Mouse (Mus musculus) testis, postnatal 10 days (tissue): ENCODE data around the gene Synpo2.

ENCODE experiments used
- DNase-seq: peaks from one replicate; pipeline ENCODE4 v3.0.0; 2021; ENCODE audit warnings: low spot score

Synpo2 gene

GRCm38 (mm10) chr3:123205065-123205464 lies 30.9 kb downstream of the Synpo2 start:
- no peak for DNase-seq

GRCm38 (mm10) chr3:123204658-123205057 lies 31.3 kb downstream of the Synpo2 start:
- no peak for DNase-seq

GRCm38 (mm10) chr3:123201798-123202197 lies 34.2 kb downstream of the Synpo2 start:
- DNase-seq: no peak

- no peak for DNase-seq
Measured at GRCm38 (mm10) chr3:123193740-123194139, 42.2 kb downstream of the Synpo2 start.

- DNase-seq: no peak
Measured at GRCm38 (mm10) chr3:123191602-123192001, 44.3 kb downstream of the Synpo2 start.

- peak; percentile 30 for DNase-seq
Measured at GRCm38 (mm10) chr3:123190329-123190728, 45.6 kb downstream of the Synpo2 start.

GRCm38 (mm10) chr3:123189826-123190225 lies 46.1 kb downstream of the Synpo2 start:
- DNase-seq: no peak

GRCm38 (mm10) chr3:123188616-123189230 lies 47.2 kb downstream of the Synpo2 start:
- DNase-seq: peak; percentile 24

GRCm38 (mm10) chr3:123187370-123188124 lies 48.4 kb downstream of the Synpo2 start:
- DNase-seq: peak; percentile 22

- peak; percentile 37 for DNase-seq
Measured at GRCm38 (mm10) chr3:123185238-123185925, 50.6 kb downstream of the Synpo2 start.

- DNase-seq: no peak
Measured at GRCm38 (mm10) chr3:123184281-123184680, 51.7 kb downstream of the Synpo2 start.

- DNase-seq: no peak
Measured at GRCm38 (mm10) chr3:123179508-123179907, 56.4 kb downstream of the Synpo2 start.

GRCm38 (mm10) chr3:123179041-123179440 lies 56.9 kb downstream of the Synpo2 start:
- peak; percentile 23 for DNase-seq

GRCm38 (mm10) chr3:123178420-123178819 lies 57.5 kb downstream of the Synpo2 start:
- no peak for DNase-seq

GRCm38 (mm10) chr3:123176366-123177334 lies 59.3 kb downstream of the Synpo2 start:
- DNase-seq: no peak

- no peak for DNase-seq
Measured at GRCm38 (mm10) chr3:123175142-123175541, 60.8 kb downstream of the Synpo2 start.

GRCm38 (mm10) chr3:123174379-123174697 lies 61.6 kb downstream of the Synpo2 start:
- DNase-seq: no peak

GRCm38 (mm10) chr3:123173553-123174378 lies 62.2 kb downstream of the Synpo2 start:
- DNase-seq: no peak

- no peak for DNase-seq
Measured at GRCm38 (mm10) chr3:123172151-123172550, 63.8 kb downstream of the Synpo2 start.

- DNase-seq: no peak
Measured at GRCm38 (mm10) chr3:123169398-123169797, 66.6 kb downstream of the Synpo2 start.

GRCm38 (mm10) chr3:123168815-123169214 lies 67.1 kb downstream of the Synpo2 start:
- DNase-seq: peak; percentile 59
